35 mouse cellular contexts compared by ENCODE assay signal in genomic region chr2:62440083-62440482, GRCm38 (mm10). TPM values are rescaled to one million over a fixed set of nuclear protein-coding genes. Genes with fewer than 3 reads are reported as not detected.
"Had no signal": no experiment of that assay in that cellular context is flagged by ENCODE, and none has a peak within 500 bp of the region (broad histone marks: within the 10 kb centered on the region; RNA-seq: fewer than 3 reads in every experiment).

No protein-coding gene starts in this region.

- H3K27ac ChIP-seq: heart, adult 2 months; heart, embryonic 13.5 days; heart, embryonic 15.5 days; hindbrain, embryonic 13.5 days; hindbrain, embryonic 15.5 days; intestine, embryonic 15.5 days; layer of hippocampus, adult 2 months; left cerebral cortex, adult 2 months; limb, embryonic 10.5 days; limb, embryonic 12.5 days; liver, embryonic 13.5 days had no signal

- ATAC-seq: intestine, postnatal 0 days had no signal

- H3K4me2 ChIP-seq: hindbrain, embryonic 13.5 days; hindbrain, embryonic 15.5 days had no signal

- H3K9ac ChIP-seq: heart, embryonic 15.5 days; hindbrain, embryonic 13.5 days; hindbrain, embryonic 15.5 days; intestine, embryonic 15.5 days; limb, embryonic 12.5 days had no signal

- H3K4me1 ChIP-seq: heart, embryonic 15.5 days; hindbrain, embryonic 13.5 days; hindbrain, embryonic 15.5 days; intestine, embryonic 15.5 days; limb, embryonic 12.5 days had no signal

- H3K27me3 ChIP-seq: heart, embryonic 13.5 days; heart, embryonic 15.5 days; hindbrain, embryonic 13.5 days; hindbrain, embryonic 15.5 days; intestine, embryonic 15.5 days; limb, embryonic 12.5 days; liver, embryonic 13.5 days had no signal

- DNase-seq: gastrocnemius, postnatal 14 days; gastrocnemius, postnatal 36 days; heart, adult 11 months; heart, adult 2 months; heart, postnatal 14 days; heart, postnatal 36 days; kidney, adult 18-20 months; kidney, adult 8-10 months; kidney, postnatal 10 days; kidney, postnatal 25 days; kidney, postnatal 4 days; liver; liver, embryonic 13.5 days had no signal

- H3K4me3 ChIP-seq: heart, adult 2 months; hindbrain, embryonic 13.5 days; hindbrain, embryonic 15.5 days; intestine, embryonic 15.5 days; layer of hippocampus, adult 2 months; left cerebral cortex, adult 2 months; limb, embryonic 10.5 days; limb, embryonic 12.5 days had no signal

- H3K9me3 ChIP-seq: heart, embryonic 13.5 days; heart, embryonic 15.5 days; hindbrain, embryonic 13.5 days; hindbrain, embryonic 15.5 days; intestine, embryonic 15.5 days; limb, embryonic 10.5 days; limb, embryonic 12.5 days; liver, embryonic 13.5 days had no signal

- H3K36me3 ChIP-seq: heart, embryonic 13.5 days; heart, embryonic 15.5 days; hindbrain, embryonic 13.5 days; hindbrain, embryonic 15.5 days; intestine, embryonic 15.5 days; limb, embryonic 10.5 days; limb, embryonic 12.5 days; liver, embryonic 13.5 days had no signal

RNA-seq across cellular contexts. Expression of gene Gcg, which starts 43.4 kb away (rescaled TPM):
- total RNA-seq: gastrocnemius, adult 18-20 months; gastrocnemius, adult 8-10 months; gastrocnemius, postnatal 14 days; gastrocnemius, postnatal 36 days; heart, adult 2 months; heart, postnatal 14 days; heart, postnatal 36 days; hematopoietic stem cell, adult 5-6 weeks; layer of hippocampus, adult 2 months; layer of hippocampus, postnatal 10 days; layer of hippocampus, postnatal 25 days; left cerebral cortex, postnatal 14 days; left cerebral cortex, postnatal 36 days had no signal
- polyA plus RNA-seq: gonadal fat pad, adult 2 months; heart, adult 2 months; heart, embryonic 13.5 days; heart, embryonic 15.5 days; heart, postnatal 0 days; hindbrain, embryonic 11.5 days; kidney, embryonic 14.5 days; kidney, embryonic 16.5 days; liver, embryonic 13.5 days had no signal
